Mouse (Mus musculus): ENCODE measurements around the gene B3glct.

GRCm38 (mm10) chr5:149731776-149732175, 53.7 kb downstream of the B3glct start:
- TF ChIP-seq CTCF (IDR thresholded peaks at IDR 0.05; ENCODE audit: low read depth) (peak; percentile 48; the same call in 1 of the 2 replicates), EP300 (IDR thresholded peaks at IDR 0.05; ENCODE audit: low read depth) (no peak)
